ENCODE assay signal across 12 mouse cellular contexts in the genomic region with DNA sequence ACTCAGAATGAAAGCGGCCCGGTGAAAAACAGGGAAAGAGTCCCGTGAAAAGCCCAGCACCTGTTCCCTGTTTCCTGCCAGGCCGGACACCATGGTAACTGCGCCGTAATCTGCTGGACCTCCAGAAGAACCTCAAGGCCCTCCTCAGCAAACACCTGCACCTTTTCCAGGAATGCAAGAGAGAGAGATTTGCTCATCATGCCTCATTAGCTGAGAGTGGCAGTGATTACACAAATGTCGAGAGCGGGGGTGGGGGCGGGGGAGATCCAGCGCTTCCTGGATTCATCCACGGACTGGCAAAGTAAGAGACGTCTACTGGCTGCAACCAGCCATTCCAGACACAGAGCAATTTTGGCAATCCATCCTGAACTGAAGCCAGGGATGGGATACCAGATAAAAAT. TPM values are rescaled to one million over a fixed set of nuclear protein-coding genes. Genes with fewer than 3 reads are reported as not detected.
DNase-seq lines count a peak whose midpoint lies in the region; ATAC-seq and TF ChIP-seq lines count a peak whose summit lies in the region.
"Had no signal": no experiment of that assay in that cellular context is flagged by ENCODE, and none has a peak within 500 bp of the region (broad histone marks: within the 10 kb centered on the region; RNA-seq: fewer than 3 reads in every experiment).

No protein-coding gene starts in this region.

- TF ChIP-seq CTCF in hindbrain, postnatal 0 days (IDR thresholded peaks at IDR 0.05; ENCODE audit: low read depth) = no peak

- H3K9ac ChIP-seq in hindbrain, postnatal 0 days (replicated peaks; ENCODE audit: low read length) = no peak overlapping the region
- no peak overlapping the region for H3K9ac ChIP-seq in hindbrain, embryonic 12.5 days
- H3K9ac ChIP-seq: liver, embryonic 13.5 days had no signal

- H3K36me3 ChIP-seq in hindbrain, postnatal 0 days (ENCODE audit: insufficient read depth, low read length) = no peaks in the 10 kb centered on the region
- no peaks in the 10 kb centered on the region for H3K36me3 ChIP-seq in hindbrain, embryonic 12.5 days
- H3K36me3 ChIP-seq: liver, embryonic 13.5 days had no signal

- no peak overlapping the region for H3K27ac ChIP-seq in hindbrain, postnatal 0 days
- H3K27ac ChIP-seq in hindbrain, embryonic 12.5 days = no peak overlapping the region
- H3K27ac ChIP-seq: liver, embryonic 13.5 days had no signal

- no peaks in the 10 kb centered on the region for H3K27me3 ChIP-seq in hindbrain, postnatal 0 days (ENCODE audit: insufficient read depth, low read length)
- H3K27me3 ChIP-seq in hindbrain, embryonic 12.5 days = no peaks in the 10 kb centered on the region
- H3K27me3 ChIP-seq: liver, embryonic 13.5 days had no signal

- WGBS in hindbrain, postnatal 0 days = 36% methylated on average over 12 of the region's 12 CpGs
- 60% methylated on average over 12 of the region's 12 CpGs for WGBS in hindbrain, embryonic 12.5 days

- ATAC-seq in hindbrain, postnatal 0 days = peak; percentile 56
- no peak for ATAC-seq in hindbrain, embryonic 12.5 days (ENCODE audit: low FRiP score)

- peaks cover 4% of the 10 kb centered on the region; the same call in 1 of the 2 replicates for H3K4me1 ChIP-seq in hindbrain, postnatal 0 days (ENCODE audit: insufficient read depth, low read length)
- H3K4me1 ChIP-seq in hindbrain, embryonic 12.5 days = 0 out of 2 replicates have a peak, but pooled peaks cover 2% of the 10 kb centered on the region
- H3K4me1 ChIP-seq: liver, embryonic 13.5 days had no signal

- peak overlapping the region; percentile 30; the same call in 1 of the 2 replicates for H3K4me2 ChIP-seq in hindbrain, postnatal 0 days (ENCODE audit: low read depth, low read length)
- no peak overlapping the region for H3K4me2 ChIP-seq in hindbrain, embryonic 12.5 days (replicated peaks)
- H3K4me2 ChIP-seq: liver, embryonic 13.5 days had no signal

- DNase-seq in hindbrain, postnatal 0 days (ENCODE audit: low spot score) = peak; percentile 60
- peak; percentile 67 for DNase-seq in MN1 (ENCODE audit: low spot score)
- peak; percentile 78 to 81 for DNase-seq in cerebellum, postnatal 14 days
- peak; percentile 13 to 25 for DNase-seq in layer of hippocampus, postnatal 25 days (ENCODE audit: extremely low spot score in 1 of 2, low spot score in 1 of 2)
- DNase-seq in testis, postnatal 14 days (ENCODE audit: low spot score) = no peak
- DNase-seq in adrenal gland, postnatal 4 days (ENCODE audit: low spot score in 2 of 2) = no peak
- DNase-seq in ovary, postnatal 14 days (ENCODE audit: low spot score) = no peak
- DNase-seq: adrenal gland, postnatal 14 days; heart, postnatal 4 days; liver, embryonic 13.5 days had no signal

- no peaks in the 10 kb centered on the region for H3K9me3 ChIP-seq in hindbrain, postnatal 0 days (ENCODE audit: low read length)
- H3K9me3 ChIP-seq in hindbrain, embryonic 12.5 days (replicated peaks) = no peaks in the 10 kb centered on the region
- H3K9me3 ChIP-seq: liver, embryonic 13.5 days had no signal

- H3K4me3 ChIP-seq in hindbrain, postnatal 0 days (ENCODE audit: low read length) = no peak overlapping the region
- H3K4me3 ChIP-seq in hindbrain, embryonic 12.5 days = no peak overlapping the region
- H3K4me3 ChIP-seq: liver, embryonic 13.5 days had no signal

RNA-seq across cellular contexts. Expression of a gene that starts 9.2 kb away (rescaled TPM):
- total RNA-seq in hindbrain, postnatal 0 days (2014; rRNA removed) = 9.8 and 14.0 TPM in 2 replicates
- 13.6 and 17.9 TPM in 2 replicates for polyA plus RNA-seq in hindbrain, postnatal 0 days (2015; fragmentation: Nextera tagmentation; extraction: Ambion mirVana)
- polyA plus RNA-seq in hindbrain, embryonic 12.5 days (2016; fragmentation: Nextera tagmentation; extraction: Ambion mirVana) = 2.8 and 3.8 TPM in 2 replicates
- 1 to 10 TPM in 1 of 2 experiments, under 1 TPM in 1; 0.63 to 1.1 TPM for total RNA-seq in layer of hippocampus, postnatal 25 days (2021)
- total RNA-seq in adrenal gland, postnatal 4 days (2021) = under 1 TPM; 0.11 to 0.14 TPM
- total RNA-seq: adrenal gland, postnatal 14 days; heart, postnatal 4 days; neutrophil, adult 5-6 weeks had no signal
- polyA plus RNA-seq: liver, embryonic 13.5 days had no signal

Comparison
In these comparisons a context has a peak if more than half of its experiments do, and no peak if none do; other contexts are left out.
1. DNase-seq: peak in hindbrain, postnatal 0 days (single experiment), MN1 (single experiment), cerebellum, postnatal 14 days (2 of 2) and layer of hippocampus, postnatal 25 days (2 of 2); none in testis, postnatal 14 days (single experiment), adrenal gland, postnatal 4 days (0 of 2) and ovary, postnatal 14 days (single experiment).